Mouse (Mus musculus): ENCODE results near the gene Cd300lg. TPM values are rescaled to one million over a fixed set of nuclear protein-coding genes. Genes with fewer than 3 reads are reported as not detected.

Gene Cd300lg
- polyA plus RNA-seq, 1 experiment from 2014 or later: 1.6 TPM

- H3K4me1 ChIP-seq (replicated peaks): peaks cover 17% of the 10 kb centered on the region
- peak; percentile 94 for ATAC-seq
- H3K9me3 ChIP-seq: no peaks in the 10 kb centered on the region
- no peaks in the 10 kb centered on the region for H3K27me3 ChIP-seq (replicated peaks)
- WGBS: under 1% methylated on average over 44 of the region's 73 CpGs
- H3K4me3 ChIP-seq (replicated peaks): peak overlapping the region; percentile 65
- peak overlapping the region; percentile 76 for H3K9ac ChIP-seq
- no peaks in the 10 kb centered on the region for H3K36me3 ChIP-seq
- H3K4me2 ChIP-seq (replicated peaks): peak overlapping the region; percentile 94
- peak overlapping the region; percentile 71 for H3K27ac ChIP-seq
Measured at GRCm38 (mm10) chr11:102026694-102027360, 14.5 kb upstream of the Cd300lg start.

- ATAC-seq: peak; percentile 36; the same call in 1 of the 2 replicates
- H3K36me3 ChIP-seq: no peaks in the 10 kb centered on the region
- H3K27ac ChIP-seq: peak overlapping the region; percentile 71
- H3K9me3 ChIP-seq: no peaks in the 10 kb centered on the region
- H3K4me2 ChIP-seq (replicated peaks): peak overlapping the region; percentile 94
- peak overlapping the region; percentile 65 for H3K4me3 ChIP-seq (replicated peaks)
- H3K9ac ChIP-seq: peak overlapping the region; percentile 76
- WGBS: 8% methylated on average over 12 of the region's 12 CpGs
- no peaks in the 10 kb centered on the region for H3K27me3 ChIP-seq (replicated peaks)
- H3K4me1 ChIP-seq (replicated peaks): peaks cover 17% of the 10 kb centered on the region
Measured at GRCm38 (mm10) chr11:102027361-102028017, 13.8 kb upstream of the Cd300lg start.

- peak within 1 kb of the TSS; percentile 94 for H3K4me2 ChIP-seq (replicated peaks)
- peak within 1 kb of the TSS; percentile 65 for H3K4me3 ChIP-seq (replicated peaks)
- H3K4me1 ChIP-seq (replicated peaks): peaks cover 17% of the 10 kb centered on the region
- H3K9ac ChIP-seq: peak within 1 kb of the TSS; percentile 76; the same call in 1 of the 2 replicates
- peak within 1 kb of the TSS; percentile 71 for H3K27ac ChIP-seq
- WGBS: 76% methylated on average over 6 of the region's 6 CpGs
- H3K9me3 ChIP-seq: no peaks in the 10 kb centered on the region
- no peak for ATAC-seq
- H3K36me3 ChIP-seq: no peaks in the 10 kb centered on the region
- no peaks in the 10 kb centered on the region for H3K27me3 ChIP-seq (replicated peaks)
Measured at GRCm38 (mm10) chr11:102028087-102028816, 13.1 kb upstream of the Cd300lg start, which contains the start of gene Mpp3. Gene Mpp3, minus strand, starts transcription at chr11:102028461.

- no peak overlapping the region for H3K4me3 ChIP-seq (replicated peaks)
- WGBS: 81% methylated on average over 4 of the region's 4 CpGs
- no peak overlapping the region for H3K4me2 ChIP-seq (replicated peaks)
- no peak overlapping the region for H3K27ac ChIP-seq
- H3K9ac ChIP-seq: no peak overlapping the region
- no peaks in the 10 kb centered on the region for H3K27me3 ChIP-seq (replicated peaks)
- peaks cover 17% of the 10 kb centered on the region for H3K4me1 ChIP-seq (replicated peaks)
- no peaks in the 10 kb centered on the region for H3K36me3 ChIP-seq
- ATAC-seq: no peak
- H3K9me3 ChIP-seq: no peaks in the 10 kb centered on the region
Measured at GRCm38 (mm10) chr11:102029304-102029703, 12.0 kb upstream of the Cd300lg start.

GRCm38 (mm10) chr11:102029966-102030365, 11.3 kb upstream of the Cd300lg start:
- no peak overlapping the region for H3K4me2 ChIP-seq (replicated peaks)
- H3K4me3 ChIP-seq (replicated peaks): no peak overlapping the region
- no peaks in the 10 kb centered on the region for H3K36me3 ChIP-seq
- ATAC-seq: no peak
- no peak overlapping the region for H3K27ac ChIP-seq
- H3K27me3 ChIP-seq (replicated peaks): no peaks in the 10 kb centered on the region
- peaks cover 17% of the 10 kb centered on the region for H3K4me1 ChIP-seq (replicated peaks)
- 38% methylated on average over 7 of the region's 7 CpGs for WGBS
- no peaks in the 10 kb centered on the region for H3K9me3 ChIP-seq
- H3K9ac ChIP-seq: no peak overlapping the region

GRCm38 (mm10) chr11:102031149-102031548, 10.2 kb upstream of the Cd300lg start:
- ATAC-seq: no peak
- no peak overlapping the region for H3K9ac ChIP-seq
- H3K4me1 ChIP-seq (replicated peaks): peaks cover 12% of the 10 kb centered on the region
- H3K4me3 ChIP-seq (replicated peaks): no peak overlapping the region
- H3K4me2 ChIP-seq (replicated peaks): no peak overlapping the region
- no peak overlapping the region for H3K27ac ChIP-seq
- WGBS: 82% methylated on average over 7 of the region's 7 CpGs
- no peaks in the 10 kb centered on the region for H3K27me3 ChIP-seq (replicated peaks)
- H3K36me3 ChIP-seq: no peaks in the 10 kb centered on the region
- no peaks in the 10 kb centered on the region for H3K9me3 ChIP-seq

- ATAC-seq: peak; percentile 34; the same call in 1 of the 2 replicates
Measured at GRCm38 (mm10) chr11:102033055-102033591, 8.2 kb upstream of the Cd300lg start.

GRCm38 (mm10) chr11:102034887-102035286, 6.4 kb upstream of the Cd300lg start:
- H3K9me3 ChIP-seq: no peaks in the 10 kb centered on the region
- H3K4me2 ChIP-seq (replicated peaks): no peak overlapping the region
- WGBS: 75% methylated on average over 8 of the region's 8 CpGs
- H3K36me3 ChIP-seq: no peaks in the 10 kb centered on the region
- H3K4me1 ChIP-seq (replicated peaks): peaks cover 8% of the 10 kb centered on the region; the same call in 1 of the 2 replicates
- no peaks in the 10 kb centered on the region for H3K27me3 ChIP-seq (replicated peaks)
- H3K4me3 ChIP-seq (replicated peaks): no peak overlapping the region
- no peak overlapping the region for H3K27ac ChIP-seq
- no peak for ATAC-seq
- no peak overlapping the region for H3K9ac ChIP-seq

More at GRCm38 (mm10) chr11:102033055-102033591, 8.2 kb upstream of the Cd300lg start:
- H3K36me3 ChIP-seq: no peaks in the 10 kb centered on the region
- H3K4me3 ChIP-seq (replicated peaks): no peak overlapping the region
- no peak overlapping the region for H3K4me2 ChIP-seq (replicated peaks)
- H3K27ac ChIP-seq: no peak overlapping the region
- H3K9ac ChIP-seq: no peak overlapping the region
- peaks cover 6% of the 10 kb centered on the region; the same call in 1 of the 2 replicates for H3K4me1 ChIP-seq (replicated peaks)
- H3K27me3 ChIP-seq (replicated peaks): no peaks in the 10 kb centered on the region
- no peaks in the 10 kb centered on the region for H3K9me3 ChIP-seq
- 86% methylated on average over 12 of the region's 12 CpGs for WGBS

- Histone ChIP-seq H3K4me2 (replicated peaks) (no peak overlapping the region), H3K9me3 (no peaks in the 10 kb centered on the region), H3K36me3 (no peaks in the 10 kb centered on the region), H3K4me3 (replicated peaks) (no peak overlapping the region), H3K27ac (no peak overlapping the region), H3K9ac (no peak overlapping the region), H3K27me3 (replicated peaks) (no peaks in the 10 kb centered on the region), H3K4me1 (replicated peaks) (0 out of 2 replicates have a peak, but pooled peaks cover 5% of the 10 kb centered on the region)
- 78% methylated on average over 5 of the region's 5 CpGs for WGBS
- no peak for ATAC-seq
Measured at GRCm38 (mm10) chr11:102035456-102035960, 5.8 kb upstream of the Cd300lg start.

GRCm38 (mm10) chr11:102036336-102036735, 5.0 kb upstream of the Cd300lg start:
- Histone ChIP-seq H3K27ac (no peak overlapping the region), H3K4me3 (replicated peaks) (no peak overlapping the region), H3K36me3 (no peaks in the 10 kb centered on the region), H3K27me3 (replicated peaks) (no peaks in the 10 kb centered on the region), H3K9ac (no peak overlapping the region), H3K4me1 (replicated peaks) (0 out of 2 replicates have a peak, but pooled peaks cover 3% of the 10 kb centered on the region), H3K9me3 (no peaks in the 10 kb centered on the region), H3K4me2 (replicated peaks) (no peak overlapping the region)
- WGBS: 76% methylated on average over 7 of the region's 7 CpGs
- no peak for ATAC-seq

- H3K36me3 ChIP-seq: no peaks in the 10 kb centered on the region
- H3K27ac ChIP-seq: no peak overlapping the region
- WGBS: 81% methylated on average over 6 of the region's 6 CpGs
- no peak overlapping the region for H3K4me2 ChIP-seq (replicated peaks)
- no peak overlapping the region for H3K4me3 ChIP-seq (replicated peaks)
- no peak overlapping the region for H3K9ac ChIP-seq
- no peak for ATAC-seq
- 0 out of 2 replicates have a peak, but pooled peaks cover 3% of the 10 kb centered on the region for H3K4me1 ChIP-seq (replicated peaks)
- H3K9me3 ChIP-seq: no peaks in the 10 kb centered on the region
- H3K27me3 ChIP-seq (replicated peaks): no peaks in the 10 kb centered on the region
Measured at GRCm38 (mm10) chr11:102037789-102038188, 3.5 kb upstream of the Cd300lg start.
